Mouse (Mus musculus) cerebellum, postnatal 14 days (tissue): Measurements from ENCODE around the gene Mrvi1.

Experiments used
- DNase-seq, 2 experiments: peaks; one replicate each; pipeline ENCODE4 v3.0.0; 2021; ENCODE audit warnings: mixed read lengths in 2 of 2

Gene Mrvi1

GRCm38 (mm10) chr7:110823593-110823992 is 158.7 kb downstream of the Mrvi1 start:
- no peak for DNase-seq

DNA sequence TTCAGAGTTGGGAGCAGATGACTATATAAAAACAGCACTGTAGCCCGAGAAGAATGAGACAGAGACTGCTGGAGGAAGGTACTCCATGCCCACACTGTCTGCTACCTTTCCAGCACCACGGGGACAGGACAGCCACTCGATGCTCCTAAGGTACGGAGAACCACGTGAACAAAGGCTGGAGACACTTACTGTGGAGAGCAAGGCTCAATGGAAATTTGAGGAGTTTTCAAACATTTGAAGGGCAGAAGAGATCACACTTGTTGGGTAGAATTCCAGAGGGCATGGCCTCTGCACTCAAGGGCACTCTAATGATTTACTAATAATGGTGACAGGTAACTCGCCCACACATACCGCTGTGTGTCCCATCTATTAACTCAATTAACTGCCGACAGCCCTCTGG is 159.2 kb downstream of the Mrvi1 start:
- no peak for DNase-seq

DNA sequence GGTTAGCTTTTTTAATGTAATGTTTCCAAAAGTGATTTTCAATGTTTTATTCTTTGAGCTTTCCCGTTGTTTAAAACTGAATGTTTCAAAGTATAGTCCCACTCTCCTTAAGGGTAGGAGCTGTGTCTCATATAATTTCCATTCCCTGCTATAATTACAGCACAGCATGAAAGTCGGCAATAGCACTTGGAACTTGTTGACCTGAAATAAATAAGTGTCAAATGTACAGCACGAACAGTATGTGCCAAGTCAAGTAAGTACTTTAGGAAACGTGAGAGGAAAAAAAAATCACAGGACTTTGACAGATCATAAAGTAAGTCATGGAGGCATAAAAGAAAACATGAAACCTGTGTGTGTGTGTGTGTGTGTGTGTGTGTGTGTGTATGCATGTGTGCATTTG is 160.2 kb downstream of the Mrvi1 start:
- no peak for DNase-seq

GRCm38 (mm10) chr7:110821653-110822052 is 160.6 kb downstream of the Mrvi1 start:
- DNase-seq, result peak; percentile 69 to 71

DNA sequence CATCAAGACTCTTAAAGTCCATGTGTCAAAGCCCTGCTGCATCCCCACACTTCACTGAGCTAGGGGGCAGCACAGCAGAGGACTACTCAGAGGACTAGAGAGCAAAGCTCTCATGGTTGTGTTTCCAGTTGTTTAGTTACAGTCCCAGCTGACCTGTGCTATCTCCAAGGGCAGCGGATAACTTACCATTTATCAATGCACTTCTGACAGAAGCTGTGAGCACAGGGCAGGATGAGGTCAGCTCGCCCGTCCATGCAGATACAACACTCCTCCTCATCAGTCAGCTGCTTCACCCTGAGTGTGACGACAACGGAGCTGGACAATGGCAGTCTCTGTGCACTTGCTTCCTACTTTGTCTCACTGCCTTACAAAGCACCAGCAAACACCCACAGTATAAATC is 161.2 kb downstream of the Mrvi1 start:
- no peak for DNase-seq

DNA sequence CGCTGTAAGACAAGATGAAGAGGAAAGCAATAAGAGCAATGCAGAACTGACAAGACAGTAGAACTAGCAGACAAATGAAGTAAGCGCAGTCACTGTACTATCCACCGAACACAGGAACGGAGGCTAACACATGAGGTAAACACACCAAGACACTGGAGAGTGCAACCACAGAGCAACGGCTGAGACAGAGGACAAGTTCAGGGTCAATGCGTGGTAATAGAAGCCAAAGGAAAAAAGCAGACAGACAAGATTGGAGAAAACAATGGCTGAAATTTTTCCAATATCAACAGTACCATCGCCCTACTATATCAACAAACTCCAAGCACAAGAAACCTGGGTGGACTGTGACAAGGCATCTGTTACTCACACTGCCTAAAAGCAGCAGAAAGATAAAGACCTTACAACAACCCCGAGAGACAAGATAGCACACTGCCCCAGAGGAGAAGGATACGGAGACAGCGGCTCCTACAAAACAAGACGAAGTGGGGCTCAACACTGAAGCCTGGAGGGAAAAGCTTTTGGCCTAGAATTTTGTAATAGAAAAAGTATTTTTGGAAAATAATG is 163.4 kb downstream of the Mrvi1 start:
- no peak for DNase-seq
